Mouse (Mus musculus): ENCODE measurements at regions not wholly inside any gene's neighbourhood (a gene's known extent, or its start where the extent isn't known, plus 50 kb on each side); places are given as distances from the start of the nearest gene placed in this dataset.

DNA sequence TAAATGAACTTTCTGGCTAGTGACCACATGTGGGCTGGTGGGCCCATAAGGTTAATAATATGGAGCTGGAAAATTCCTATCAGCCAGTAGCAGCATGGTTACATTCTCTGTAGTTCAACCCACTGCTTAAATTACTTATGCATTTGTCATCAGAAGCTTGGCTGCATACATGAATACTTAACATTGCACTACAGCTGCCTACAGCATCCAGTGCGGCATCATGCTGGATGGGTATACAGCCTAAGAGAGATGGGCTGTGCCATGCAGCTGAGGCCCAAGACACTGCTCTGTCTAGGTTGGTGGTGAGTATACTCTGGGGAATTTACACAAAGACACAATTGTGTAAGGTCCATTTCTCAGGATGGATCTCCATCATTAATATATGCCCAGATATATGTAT, 147.7 kb upstream of the Id2 start:
- Histone ChIP-seq H3K4me2 (ENCODE audit: low read depth, low read length, poor library complexity, severe bottlenecking) (no peak overlapping the region), H3K27me3 (ENCODE audit: insufficient read depth, low read length) (no peaks in the 10 kb centered on the region), H3K9me3 (ENCODE audit: low read length) (no peaks in the 10 kb centered on the region), H3K36me3 (ENCODE audit: insufficient read depth, low read length) (no peaks in the 10 kb centered on the region), H3K4me3 (ENCODE audit: low read depth, low read length) (no peak overlapping the region), H3K4me1 (ENCODE audit: insufficient read depth, low read length) (no peaks in the 10 kb centered on the region), H3K9ac (replicated peaks; ENCODE audit: low read length, poor library complexity, severe bottlenecking) (no peak overlapping the region), H3K27ac (ENCODE audit: low read depth, low read length) (no peak overlapping the region)
- ATAC-seq (ENCODE audit: low FRiP score) (no peak), DNase-seq (ENCODE audit: low spot score) (no peak)
- no peak for TF ChIP-seq CTCF (IDR thresholded peaks at IDR 0.05)
- 40% methylated on average over 1 of the region's 1 CpGs for WGBS

DNA sequence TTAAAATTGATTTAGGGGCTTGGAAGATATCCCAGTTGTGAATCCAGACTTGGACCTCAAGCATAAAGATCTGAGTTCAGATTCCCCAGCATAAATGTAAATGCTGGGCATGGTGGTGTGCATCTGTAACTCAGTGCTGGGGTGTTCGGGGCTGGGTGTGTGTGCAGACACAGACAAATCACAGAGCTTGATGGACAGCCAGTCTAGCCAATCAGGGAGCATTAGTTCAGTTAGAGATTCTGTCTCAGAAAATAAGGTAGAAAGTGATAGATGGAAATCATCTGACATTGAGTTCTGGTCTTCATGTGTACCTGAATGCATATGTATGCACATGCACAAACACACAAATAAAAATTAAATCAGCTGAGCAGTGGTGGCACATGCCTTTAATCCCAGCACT, 147.0 kb upstream of the Id2 start:
- Histone ChIP-seq H3K9me3 (ENCODE audit: low read length) (no peaks in the 10 kb centered on the region), H3K4me2 (ENCODE audit: low read depth, low read length, poor library complexity, severe bottlenecking) (no peak overlapping the region), H3K27ac (ENCODE audit: low read depth, low read length) (no peak overlapping the region), H3K4me1 (ENCODE audit: insufficient read depth, low read length) (no peaks in the 10 kb centered on the region), H3K36me3 (ENCODE audit: insufficient read depth, low read length) (no peaks in the 10 kb centered on the region), H3K9ac (replicated peaks; ENCODE audit: low read length, poor library complexity, severe bottlenecking) (no peak overlapping the region), H3K27me3 (ENCODE audit: insufficient read depth, low read length) (no peaks in the 10 kb centered on the region), H3K4me3 (ENCODE audit: low read depth, low read length) (no peak overlapping the region)
- no peak for DNase-seq (ENCODE audit: low spot score)
- no peak for TF ChIP-seq CTCF (IDR thresholded peaks at IDR 0.05)
- 75% methylated on average over 1 of the region's 1 CpGs for WGBS
- no peak for ATAC-seq (ENCODE audit: low FRiP score)

DNA sequence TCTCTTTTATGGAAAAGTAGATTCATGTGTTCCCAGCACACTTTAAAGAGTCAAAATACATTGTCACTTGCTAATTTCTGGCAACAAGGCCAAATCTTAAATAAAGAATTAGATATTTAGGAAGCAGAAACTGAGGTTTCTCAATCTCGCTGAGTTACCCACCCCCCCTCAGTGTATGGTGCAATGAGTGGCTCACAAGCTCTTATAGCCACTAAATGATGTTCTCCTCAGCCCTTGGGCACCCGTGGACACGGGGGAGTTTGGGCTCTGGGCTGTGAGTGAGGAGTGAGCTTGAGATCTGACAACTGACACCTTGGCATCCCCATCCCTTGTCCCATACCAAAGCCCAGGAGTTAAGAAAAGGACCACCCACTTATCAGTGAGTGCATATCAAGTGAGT, 145.4 kb upstream of the Id2 start:
- ATAC-seq (ENCODE audit: low FRiP score): no peak
- 88% methylated on average over 3 of the region's 3 CpGs for WGBS

DNA sequence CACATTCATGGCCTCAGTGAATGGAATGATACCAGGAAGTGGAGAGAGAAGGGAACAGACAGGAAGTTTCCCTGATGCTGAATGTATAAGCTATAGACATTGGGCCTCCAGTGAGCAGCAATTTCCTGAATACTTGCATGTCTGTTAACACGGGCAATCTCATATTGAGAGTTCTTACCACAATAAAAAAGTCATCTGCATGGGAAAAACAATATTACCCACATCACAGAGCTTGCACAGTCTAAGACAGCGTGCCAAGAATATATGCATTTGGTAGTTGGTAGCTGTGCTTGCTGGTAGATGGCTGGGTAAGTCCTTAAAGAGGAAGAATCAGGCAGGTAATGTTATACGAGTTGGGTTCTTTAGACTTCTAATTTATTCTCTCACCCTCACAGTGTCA, 144.7 kb upstream of the Id2 start:
- Histone ChIP-seq H3K27me3 (ENCODE audit: insufficient read depth, low read length) (no peaks in the 10 kb centered on the region), H3K9me3 (ENCODE audit: low read length) (no peaks in the 10 kb centered on the region), H3K9ac (replicated peaks; ENCODE audit: low read length, poor library complexity, severe bottlenecking) (no peak overlapping the region), H3K36me3 (ENCODE audit: insufficient read depth, low read length) (no peaks in the 10 kb centered on the region), H3K27ac (ENCODE audit: low read depth, low read length) (no peak overlapping the region), H3K4me3 (ENCODE audit: low read depth, low read length) (no peak overlapping the region), H3K4me1 (ENCODE audit: insufficient read depth, low read length) (no peaks in the 10 kb centered on the region), H3K4me2 (ENCODE audit: low read depth, low read length, poor library complexity, severe bottlenecking) (no peak overlapping the region)
- TF ChIP-seq CTCF (IDR thresholded peaks at IDR 0.05): no peak
- DNase-seq (ENCODE audit: low spot score) (no peak), ATAC-seq (ENCODE audit: low FRiP score) (no peak)
- 88% methylated on average over 3 of the region's 3 CpGs for WGBS

More for the DNA sequence above, 145.4 kb upstream of the Id2 start:
- no peak for TF ChIP-seq CTCF (IDR thresholded peaks at IDR 0.05)
- H3K27ac ChIP-seq (ENCODE audit: low read depth, low read length): no peak overlapping the region
- no peak overlapping the region for H3K9ac ChIP-seq (replicated peaks; ENCODE audit: low read length, poor library complexity, severe bottlenecking)
- no peaks in the 10 kb centered on the region for H3K4me1 ChIP-seq (ENCODE audit: insufficient read depth, low read length)
- H3K27me3 ChIP-seq (ENCODE audit: insufficient read depth, low read length): no peaks in the 10 kb centered on the region
- H3K4me3 ChIP-seq (ENCODE audit: low read depth, low read length): no peak overlapping the region
- H3K4me2 ChIP-seq (ENCODE audit: low read depth, low read length, poor library complexity, severe bottlenecking): no peak overlapping the region
- no peaks in the 10 kb centered on the region for H3K36me3 ChIP-seq (ENCODE audit: insufficient read depth, low read length)
- H3K9me3 ChIP-seq (ENCODE audit: low read length): no peaks in the 10 kb centered on the region
- no peak for DNase-seq (ENCODE audit: low spot score)

- ATAC-seq (ENCODE audit: low FRiP score) (no peak), DNase-seq (ENCODE audit: low spot score) (no peak)
- WGBS: 79% methylated on average over 3 of the region's 3 CpGs
- Histone ChIP-seq H3K4me3 (ENCODE audit: low read depth, low read length) (no peak overlapping the region), H3K4me2 (ENCODE audit: low read depth, low read length, poor library complexity, severe bottlenecking) (no peak overlapping the region), H3K27me3 (ENCODE audit: insufficient read depth, low read length) (no peaks in the 10 kb centered on the region), H3K9ac (replicated peaks; ENCODE audit: low read length, poor library complexity, severe bottlenecking) (no peak overlapping the region), H3K36me3 (ENCODE audit: insufficient read depth, low read length) (no peaks in the 10 kb centered on the region), H3K4me1 (ENCODE audit: insufficient read depth, low read length) (no peaks in the 10 kb centered on the region), H3K9me3 (ENCODE audit: low read length) (no peaks in the 10 kb centered on the region), H3K27ac (ENCODE audit: low read depth, low read length) (0 out of 2 replicates have a peak overlapping the region, but pooled peaks have one; percentile 32)
- TF ChIP-seq CTCF (IDR thresholded peaks at IDR 0.05): no peak
Measured at GRCm38 (mm10) chr12:25240796-25241195, 143.9 kb upstream of the Id2 start.

DNA sequence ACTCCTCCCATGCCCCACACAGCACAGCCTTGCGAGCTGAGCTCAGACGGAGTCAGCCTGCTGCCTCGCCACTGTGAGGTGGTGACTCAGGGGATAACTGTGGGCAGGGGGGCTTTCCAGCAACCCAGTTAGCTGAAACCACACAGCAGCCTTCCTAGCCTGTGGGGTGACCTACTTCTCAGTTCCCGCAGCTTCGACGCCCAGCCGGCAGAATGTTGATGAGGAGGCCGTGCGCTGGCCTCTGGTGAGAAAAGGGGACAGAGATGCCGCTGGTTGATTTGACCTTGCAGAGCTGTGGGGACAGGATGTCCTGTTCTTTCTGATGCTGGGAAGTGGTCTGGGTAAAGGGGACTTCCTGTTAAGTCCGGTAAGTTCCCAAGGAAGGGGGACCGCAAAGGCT, 143.2 kb upstream of the Id2 start:
- H3K4me2 ChIP-seq (ENCODE audit: low read depth, low read length, poor library complexity, severe bottlenecking): no peak overlapping the region
- no peak overlapping the region for H3K4me3 ChIP-seq (ENCODE audit: low read depth, low read length)
- TF ChIP-seq CTCF (IDR thresholded peaks at IDR 0.05): no peak
- 51% methylated on average over 12 of the region's 12 CpGs for WGBS
- H3K27me3 ChIP-seq (ENCODE audit: insufficient read depth, low read length): no peaks in the 10 kb centered on the region
- ATAC-seq (ENCODE audit: low FRiP score) (peak; percentile 78), DNase-seq (ENCODE audit: low spot score) (peak; percentile 60)
- H3K27ac ChIP-seq (ENCODE audit: low read depth, low read length): peak overlapping the region; percentile 43; the same call in 1 of the 2 replicates
- H3K9ac ChIP-seq (replicated peaks; ENCODE audit: low read length, poor library complexity, severe bottlenecking): 0 out of 2 replicates have a peak overlapping the region, but pooled peaks have one; percentile 13
- H3K4me1 ChIP-seq (ENCODE audit: insufficient read depth, low read length): no peaks in the 10 kb centered on the region
- H3K36me3 ChIP-seq (ENCODE audit: insufficient read depth, low read length): no peaks in the 10 kb centered on the region
- H3K9me3 ChIP-seq (ENCODE audit: low read length): no peaks in the 10 kb centered on the region

Measured in midbrain, postnatal 0 days (tissue).